Mouse (Mus musculus) heart, embryonic 12.5 days (tissue): ENCODE results near the gene Agbl3. TPM values are rescaled to one million over a fixed set of nuclear protein-coding genes. Genes with fewer than 3 reads are reported as not detected.

ENCODE experiments used
- ATAC-seq: fragments of 200-750 bp; cut with Nextera tagmentation; 2 replicates; pipeline ENCODE4 v1.8.0; 2017; ENCODE audit warnings: moderate TSS enrichment, moderate library complexity; ENCODE audit not compliant: insufficient number of reproducible peaks, low FRiP score
- H3K27ac ChIP-seq: fragments of 300-500 bp; sonication (generic); 2 replicates; pipeline ENCODE4 v1.5.1; 2016; ENCODE audit warnings: mild to moderate bottlenecking, moderate library complexity; ENCODE audit not compliant: poor library complexity, severe bottlenecking
- H3K27me3 ChIP-seq: fragments of 300-500 bp; sonication (generic); replicated peaks from 2 replicates; pipeline ENCODE4 v1.6.1; 2016; ENCODE audit warnings: mild to moderate bottlenecking, moderate library complexity
- H3K36me3 ChIP-seq: fragments of 300-500 bp; sonication (generic); 2 replicates; pipeline ENCODE4 v1.6.1; 2016; ENCODE audit warnings: mild to moderate bottlenecking, moderate library complexity
- H3K4me1 ChIP-seq: fragments of 300-500 bp; sonication (generic); replicated peaks from 2 replicates; pipeline ENCODE4 v1.6.1; 2016; ENCODE audit warnings: mild to moderate bottlenecking
- H3K4me2 ChIP-seq: fragments of 300-500 bp; sonication (generic); 2 replicates; pipeline ENCODE4 v1.6.1; 2016; ENCODE audit warnings: mild to moderate bottlenecking, moderate library complexity
- H3K4me3 ChIP-seq: fragments of 300-500 bp; sonication (generic); 2 replicates; pipeline ENCODE4 v1.5.1; 2016; ENCODE audit warnings: mild to moderate bottlenecking
- H3K9ac ChIP-seq: fragments of 300-500 bp; sonication (generic); 2 replicates; pipeline ENCODE4 v1.6.1; 2016; ENCODE audit warnings: mild to moderate bottlenecking, moderate library complexity
- H3K9me3 ChIP-seq: fragments of 300-500 bp; sonication (generic); replicated peaks from 2 replicates; pipeline ENCODE4 v1.6.1; 2016; ENCODE audit warnings: mild to moderate bottlenecking, moderate library complexity
- WGBS: fragments of 180-500 bp; shearing (Covaris S2); methylation state at CpG from one replicate; pipeline ENCODE4 v1.1.7; 2016; 5-methylcytosine and 5-hydroxymethylcytosine counted together
- polyA plus RNA-seq: library from polyadenylated mRNA; unstranded; fragments of >200 nt; fragmentation: Nextera tagmentation; extraction: Ambion mirVana; gene quantifications from 2 replicates; pipeline ENCODE4 v1.2.1, GENCODE M21; 2016

Gene Agbl3
- polyA plus RNA-seq, 1 experiment from 2014 or later, result 6.4 TPM

DNA sequence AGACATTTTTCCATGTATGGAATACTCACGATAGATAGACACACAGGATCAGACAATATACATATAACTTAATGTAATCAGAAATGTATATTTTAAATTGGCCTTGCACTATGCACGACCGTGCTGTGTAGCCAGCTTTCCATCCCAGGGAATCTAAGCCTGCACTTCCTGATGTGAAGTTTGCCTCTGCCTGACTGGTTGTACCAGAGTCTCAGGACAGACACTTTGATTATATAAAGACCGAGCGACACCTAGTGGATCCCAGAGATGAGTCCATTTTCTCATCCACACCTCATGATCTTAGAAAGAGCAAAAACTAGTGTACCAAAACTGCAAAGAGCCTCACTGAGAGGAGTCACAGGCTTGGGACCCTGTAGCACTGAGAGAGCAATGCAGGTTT, 25.8 kb upstream of the Agbl3 start:
- no peaks in the 10 kb centered on the region for H3K27me3 ChIP-seq
- no peak overlapping the region for H3K4me3 ChIP-seq
- 36% methylated on average over 5 of the region's 5 CpGs for WGBS
- no peak overlapping the region for H3K27ac ChIP-seq
- ATAC-seq, result peak; percentile 71; the same call in 1 of the 2 replicates
- H3K9me3 ChIP-seq, result no peaks in the 10 kb centered on the region
- H3K4me2 ChIP-seq, result no peak overlapping the region
- H3K36me3 ChIP-seq, result peaks cover 66% of the 10 kb centered on the region
- H3K9ac ChIP-seq, result no peak overlapping the region
- peaks cover 17% of the 10 kb centered on the region for H3K4me1 ChIP-seq

DNA sequence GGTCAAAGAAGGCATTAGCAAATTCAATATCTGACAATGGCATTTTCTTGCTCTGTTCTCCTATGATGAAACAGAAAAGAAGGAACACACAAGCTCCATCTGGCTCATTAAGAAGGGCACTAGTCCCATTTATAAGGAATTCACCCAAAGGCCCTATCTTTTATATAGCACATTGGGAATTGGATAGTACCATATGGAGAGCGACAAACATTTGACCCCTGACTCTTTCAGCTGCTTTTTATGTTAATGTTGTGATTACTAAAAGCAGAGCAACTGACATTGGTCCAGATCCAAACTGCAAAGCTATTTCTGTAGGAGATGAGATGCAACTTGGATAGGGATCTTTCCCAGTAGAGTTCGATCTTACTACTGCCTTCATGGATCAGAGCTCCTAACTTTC, 21.9 kb upstream of the Agbl3 start:
- WGBS, result 90% methylated on average over 2 of the region's 2 CpGs
- Histone ChIP-seq H3K9ac (no peak overlapping the region), H3K4me2 (no peak overlapping the region), H3K27me3 (no peaks in the 10 kb centered on the region), H3K4me3 (no peak overlapping the region), H3K9me3 (no peaks in the 10 kb centered on the region), H3K27ac (no peak overlapping the region), H3K4me1 (no peaks in the 10 kb centered on the region), H3K36me3 (peaks cover 80% of the 10 kb centered on the region)
- ATAC-seq, result no peak

DNA sequence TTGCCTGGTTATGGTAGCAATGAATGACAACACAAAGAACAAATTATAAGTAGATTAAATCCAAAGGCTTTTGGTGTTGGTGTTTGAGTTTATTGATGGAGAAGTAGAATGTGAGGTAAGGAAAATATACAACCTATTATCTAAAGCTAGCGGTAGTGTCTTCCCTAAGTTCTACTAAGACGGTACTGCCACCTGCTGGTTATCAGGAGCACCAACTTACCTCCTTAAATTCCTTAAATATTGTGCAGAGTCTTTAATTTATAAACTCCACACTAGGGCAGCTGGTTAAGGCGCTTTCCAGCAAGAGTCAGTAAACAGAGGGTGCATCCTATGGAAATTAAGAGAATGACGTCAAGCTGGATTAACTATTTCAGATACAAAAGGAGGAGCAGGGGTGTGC, 20.2 kb upstream of the Agbl3 start:
- Histone ChIP-seq H3K4me1 (no peaks in the 10 kb centered on the region), H3K27me3 (no peaks in the 10 kb centered on the region), H3K9me3 (no peaks in the 10 kb centered on the region), H3K36me3 (peaks cover 90% of the 10 kb centered on the region), H3K27ac (no peak overlapping the region), H3K4me3 (no peak overlapping the region), H3K4me2 (no peak overlapping the region), H3K9ac (no peak overlapping the region)
- ATAC-seq, result no peak
- WGBS, result 41% methylated on average over 4 of the region's 4 CpGs

DNA sequence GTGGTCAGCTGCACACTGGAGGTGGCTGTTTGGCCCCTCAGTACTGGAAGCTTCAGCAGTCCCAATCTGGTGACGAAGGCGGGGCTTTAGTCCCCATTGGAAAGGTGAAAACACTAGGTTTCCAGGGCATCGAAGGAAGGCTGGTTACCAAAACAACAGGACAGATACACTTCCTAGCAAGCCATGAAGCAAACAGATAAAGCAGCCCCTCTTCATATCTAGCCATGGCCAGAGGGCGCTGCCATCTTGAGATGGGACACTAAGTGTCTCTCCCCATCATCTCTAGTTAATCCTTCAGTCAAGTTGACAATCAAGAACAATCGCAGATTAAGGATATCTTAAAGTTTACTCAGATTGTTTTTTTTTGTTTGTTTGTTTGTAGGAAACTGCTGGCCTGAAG, 14.5 kb upstream of the Agbl3 start:
- ATAC-seq, result no peak
- H3K9me3 ChIP-seq, result no peaks in the 10 kb centered on the region
- H3K36me3 ChIP-seq, result peaks cover 76% of the 10 kb centered on the region
- H3K4me3 ChIP-seq, result no peak overlapping the region
- H3K4me1 ChIP-seq, result peaks cover 5% of the 10 kb centered on the region
- WGBS, result 81% methylated on average over 5 of the region's 5 CpGs
- H3K27me3 ChIP-seq, result no peaks in the 10 kb centered on the region
- H3K4me2 ChIP-seq, result no peak overlapping the region
- no peak overlapping the region for H3K9ac ChIP-seq
- no peak overlapping the region for H3K27ac ChIP-seq

- WGBS, result 91% methylated on average over 2 of the region's 2 CpGs
- Histone ChIP-seq H3K27me3 (no peaks in the 10 kb centered on the region), H3K9me3 (no peaks in the 10 kb centered on the region), H3K4me1 (peaks cover 13% of the 10 kb centered on the region), H3K4me3 (no peak overlapping the region), H3K4me2 (no peak overlapping the region), H3K27ac (peak overlapping the region; percentile 51), H3K36me3 (peaks cover 67% of the 10 kb centered on the region), H3K9ac (no peak overlapping the region)
- ATAC-seq, result no peak
Observed at GRCm38 (mm10) chr6:34769984-34770383, 10.2 kb upstream of the Agbl3 start.

- peak; percentile 64; the same call in 1 of the 2 replicates for ATAC-seq
Observed at GRCm38 (mm10) chr6:34770491-34770890, 9.7 kb upstream of the Agbl3 start.

GRCm38 (mm10) chr6:34776396-34776795, 3.8 kb upstream of the Agbl3 start:
- ATAC-seq, result no peak
- Histone ChIP-seq H3K4me1 (peaks cover 3% of the 10 kb centered on the region; the same call in 1 of the 2 replicates), H3K36me3 (peaks cover 24% of the 10 kb centered on the region), H3K27ac (no peak overlapping the region), H3K27me3 (no peaks in the 10 kb centered on the region), H3K4me3 (no peak overlapping the region), H3K9ac (no peak overlapping the region), H3K4me2 (no peak overlapping the region), H3K9me3 (no peaks in the 10 kb centered on the region)

More at GRCm38 (mm10) chr6:34770491-34770890, 9.7 kb upstream of the Agbl3 start:
- WGBS, result 36% methylated on average over 6 of the region's 6 CpGs
- H3K9me3 ChIP-seq, result no peaks in the 10 kb centered on the region
- no peak overlapping the region for H3K4me2 ChIP-seq
- peaks cover 63% of the 10 kb centered on the region for H3K36me3 ChIP-seq
- no peak overlapping the region for H3K4me3 ChIP-seq
- no peak overlapping the region for H3K9ac ChIP-seq
- peak overlapping the region; percentile 78 for H3K27ac ChIP-seq
- H3K27me3 ChIP-seq, result no peaks in the 10 kb centered on the region
- peaks cover 13% of the 10 kb centered on the region for H3K4me1 ChIP-seq

DNA sequence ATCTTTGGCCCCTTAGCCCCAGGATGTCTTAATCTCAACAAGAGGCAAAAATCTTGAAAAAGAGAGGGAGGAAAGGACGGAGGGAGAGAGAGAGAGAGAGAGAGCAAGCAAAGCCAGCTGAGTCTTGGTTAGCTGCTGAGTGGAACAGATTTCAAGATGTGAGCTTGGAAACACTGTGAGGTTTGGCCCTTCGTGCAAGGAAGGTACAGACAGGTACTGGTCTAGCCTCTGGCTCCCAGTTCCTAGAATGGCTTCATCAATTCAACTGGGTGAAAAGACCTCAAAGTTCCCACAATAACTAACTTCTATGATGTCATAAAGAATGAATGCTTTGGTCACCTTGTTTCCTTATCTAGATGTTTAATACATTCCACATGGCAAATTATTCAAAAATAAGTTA, 3.1 kb upstream of the Agbl3 start:
- Histone ChIP-seq H3K4me2 (no peak overlapping the region), H3K4me1 (peaks cover 3% of the 10 kb centered on the region; the same call in 1 of the 2 replicates), H3K9me3 (no peaks in the 10 kb centered on the region), H3K9ac (no peak overlapping the region), H3K27ac (0 out of 2 replicates have a peak overlapping the region, but pooled peaks have one; percentile 6), H3K36me3 (peaks cover 19% of the 10 kb centered on the region), H3K27me3 (no peaks in the 10 kb centered on the region), H3K4me3 (no peak overlapping the region)
- WGBS, result 70% methylated on average over 2 of the region's 2 CpGs
- ATAC-seq, result no peak

GRCm38 (mm10) chr6:34777981-34778668, 2.1 kb upstream of the Agbl3 start:
- Histone ChIP-seq H3K4me3 (no peak overlapping the region), H3K27me3 (no peaks in the 10 kb centered on the region), H3K4me1 (peaks cover under 1% of the 10 kb centered on the region; the same call in 1 of the 2 replicates), H3K9me3 (no peaks in the 10 kb centered on the region), H3K9ac (no peak overlapping the region), H3K36me3 (peaks cover 11% of the 10 kb centered on the region), H3K4me2 (no peak overlapping the region), H3K27ac (no peak overlapping the region)
- WGBS, result 67% methylated on average over 10 of the region's 10 CpGs
- ATAC-seq, result no peak

DNA sequence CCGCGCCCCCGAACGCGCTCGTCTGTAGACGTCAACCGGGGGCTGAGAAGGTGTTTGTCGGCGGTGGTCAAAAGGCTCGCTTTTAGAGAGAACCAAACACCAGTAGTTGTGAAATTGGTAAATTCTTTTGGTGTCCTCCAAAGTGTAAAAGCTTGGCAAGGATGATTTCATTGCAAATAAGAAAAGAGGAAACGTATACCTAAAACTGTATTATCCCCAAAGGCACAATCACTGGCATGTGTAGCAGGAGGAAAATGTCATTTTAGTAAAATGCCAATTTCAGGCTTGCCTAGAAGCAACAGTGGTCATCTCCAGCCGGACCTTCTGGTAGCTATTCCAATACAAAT, 684 bp downstream of the Agbl3 start:
- H3K4me1 ChIP-seq, result no peaks in the 10 kb centered on the region
- no peaks in the 10 kb centered on the region for H3K9me3 ChIP-seq
- peak overlapping the region; percentile 74 for H3K4me3 ChIP-seq
- no peaks in the 10 kb centered on the region for H3K27me3 ChIP-seq
- peak overlapping the region; percentile 89 for H3K9ac ChIP-seq
- no peak for ATAC-seq
- H3K27ac ChIP-seq, result peak overlapping the region; percentile 98
- H3K4me2 ChIP-seq, result peak overlapping the region; percentile 73
- WGBS, result 5% methylated on average over 13 of the region's 13 CpGs
- peaks cover 7% of the 10 kb centered on the region for H3K36me3 ChIP-seq

- no peak overlapping the region for H3K27ac ChIP-seq
- H3K36me3 ChIP-seq, result peaks cover 9% of the 10 kb centered on the region
- H3K4me3 ChIP-seq, result no peak overlapping the region
- H3K4me1 ChIP-seq, result no peaks in the 10 kb centered on the region
- H3K27me3 ChIP-seq, result no peaks in the 10 kb centered on the region
- WGBS, result 73% methylated on average over 1 of the region's 1 CpGs
- no peak overlapping the region for H3K4me2 ChIP-seq
- no peak overlapping the region for H3K9ac ChIP-seq
- H3K9me3 ChIP-seq, result no peaks in the 10 kb centered on the region
- ATAC-seq, result no peak
Observed at GRCm38 (mm10) chr6:34782493-34782892, 2.3 kb downstream of the Agbl3 start.

DNA sequence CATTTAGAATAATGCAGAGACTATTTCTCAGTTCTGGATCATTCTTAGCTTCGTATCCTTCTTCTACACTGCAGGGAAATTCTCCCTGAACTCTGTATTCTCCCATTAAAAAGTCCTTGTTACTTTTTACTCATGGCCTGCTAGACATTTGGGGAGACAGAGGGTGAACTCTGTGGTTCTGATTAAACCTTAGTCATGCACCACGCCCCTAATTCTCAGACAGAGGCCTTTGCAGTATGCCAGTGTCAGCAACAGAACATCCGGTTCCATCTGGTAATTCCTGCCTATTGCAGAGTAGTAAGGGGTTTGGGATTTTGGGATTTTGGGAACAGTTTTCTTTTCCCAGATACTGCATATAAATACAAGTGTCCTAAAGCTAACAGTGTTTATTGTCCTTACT, 16.6 kb downstream of the Agbl3 start:
- WGBS, result 70% methylated on average over 3 of the region's 3 CpGs
- Histone ChIP-seq H3K36me3 (no peaks in the 10 kb centered on the region), H3K9ac (no peak overlapping the region), H3K4me1 (no peaks in the 10 kb centered on the region), H3K27ac (no peak overlapping the region), H3K4me3 (no peak overlapping the region), H3K27me3 (no peaks in the 10 kb centered on the region), H3K9me3 (no peaks in the 10 kb centered on the region), H3K4me2 (no peak overlapping the region)
- no peak for ATAC-seq
